Mouse (Mus musculus) liver, embryonic 11.5 days (tissue): ENCODE data around the gene Rictor. TPM values are rescaled to one million over a fixed set of nuclear protein-coding genes. Genes with fewer than 3 reads are reported as not detected.
"Not testable (repeated sequence)": the region's sequence is repeated elsewhere in the genome, so short reads cannot be mapped to it uniquely, and the experiment has no call there.

Experiments
- ATAC-seq: fragments of 200-750 bp; cut with Nextera tagmentation; replicated peaks from 2 replicates; pipeline ENCODE4 v1.8.0; 2017; ENCODE audit warnings: moderate number of reproducible peaks, mild to moderate bottlenecking, moderate TSS enrichment, moderate library complexity; ENCODE audit not compliant: low FRiP score
- DNase-seq: peaks from one replicate; pipeline ENCODE4 v3.0.0-alpha.2; 2017; ENCODE audit warnings: low spot score
- H3K27ac ChIP-seq: fragments of 300-500 bp; sonication (generic); 2 replicates; pipeline ENCODE4 v1.5.1; 2014; ENCODE audit warnings: mild to moderate bottlenecking, low read depth, low read length, control low read depth
- H3K27me3 ChIP-seq: fragments of 300-500 bp; sonication (generic); replicated peaks from 2 replicates; pipeline ENCODE4 v1.6.1; 2014; ENCODE audit warnings: low read length, mixed read lengths; ENCODE audit not compliant: control insufficient read depth, insufficient read depth
- H3K36me3 ChIP-seq: fragments of 300-500 bp; sonication (generic); 2 replicates; pipeline ENCODE4 v1.6.1; 2014; ENCODE audit warnings: mild to moderate bottlenecking, low read length, moderate library complexity, mixed read lengths; ENCODE audit not compliant: control insufficient read depth, insufficient read depth
- H3K4me1 ChIP-seq: fragments of 300-500 bp; sonication (generic); replicated peaks from 2 replicates; pipeline ENCODE4 v1.6.1; 2014; ENCODE audit warnings: low read length, mixed read lengths; ENCODE audit not compliant: control insufficient read depth, insufficient read depth
- H3K4me2 ChIP-seq: fragments of 300-500 bp; sonication (generic); 2 replicates; pipeline ENCODE4 v1.6.1; 2014; ENCODE audit warnings: mild to moderate bottlenecking, control low read depth, moderate library complexity
- H3K4me3 ChIP-seq: fragments of 300-500 bp; sonication (generic); 2 replicates; pipeline ENCODE4 v1.5.1; 2014; ENCODE audit warnings: low read depth, low read length, control low read depth
- H3K9ac ChIP-seq: fragments of 300-500 bp; sonication (generic); 2 replicates; pipeline ENCODE4 v1.6.1; 2014; ENCODE audit warnings: low read depth, low read length, control low read depth
- H3K9me3 ChIP-seq: fragments of 300-500 bp; sonication (generic); 2 replicates; pipeline ENCODE4 v1.6.1; 2016; ENCODE audit warnings: low read length, inconsistent platforms, mixed read lengths; ENCODE audit not compliant: control insufficient read depth
- WGBS: fragments of 180-500 bp; shearing (Covaris S2); extraction: QIAGEN DNeasy Blood & Tissue Kit; methylation state at CpG from one replicate; pipeline ENCODE4 v1.1.7; 2014; 5-methylcytosine and 5-hydroxymethylcytosine counted together
- polyA plus RNA-seq: library from polyadenylated mRNA; unstranded; fragments of >200 nt; fragmentation: Nextera tagmentation; extraction: Ambion mirVana; gene quantifications from 2 replicates; pipeline ENCODE4 v1.2.1, GENCODE M21; 2014

Rictor gene
- polyA plus RNA-seq, 1 experiment from 2014 or later = 31.6 TPM

DNA sequence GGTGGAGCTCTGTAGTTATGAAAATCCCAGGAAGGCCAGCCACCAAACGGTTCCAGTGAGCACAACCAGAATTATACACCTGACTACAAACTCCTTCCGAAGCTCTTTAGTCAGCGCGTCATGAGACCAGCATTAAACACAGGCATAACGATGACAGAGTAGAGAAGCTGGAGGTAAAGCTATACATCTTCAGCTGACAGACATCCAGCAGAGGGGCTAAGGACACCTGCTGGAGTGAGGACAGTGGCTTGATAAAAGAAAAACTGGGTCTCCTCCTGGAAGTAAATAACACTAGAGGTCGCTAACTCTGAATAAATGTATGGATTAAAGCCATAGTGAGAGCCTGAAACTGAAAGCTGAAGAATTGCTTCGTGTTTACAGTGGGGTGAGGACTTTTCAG is 84.7 kb downstream of the Rictor start:
- Histone ChIP-seq H3K27ac (no peak overlapping the region), H3K9ac (no peak overlapping the region), H3K4me3 (no peak overlapping the region), H3K27me3 (no peaks in the 10 kb centered on the region), H3K36me3 (peaks cover 52% of the 10 kb centered on the region), H3K4me2 (no peak overlapping the region), H3K4me1 (no peaks in the 10 kb centered on the region), H3K9me3 (no peaks in the 10 kb centered on the region)
- ATAC-seq (no peak), DNase-seq (no peak)
- WGBS = 89% methylated on average over 7 of the region's 7 CpGs

DNA sequence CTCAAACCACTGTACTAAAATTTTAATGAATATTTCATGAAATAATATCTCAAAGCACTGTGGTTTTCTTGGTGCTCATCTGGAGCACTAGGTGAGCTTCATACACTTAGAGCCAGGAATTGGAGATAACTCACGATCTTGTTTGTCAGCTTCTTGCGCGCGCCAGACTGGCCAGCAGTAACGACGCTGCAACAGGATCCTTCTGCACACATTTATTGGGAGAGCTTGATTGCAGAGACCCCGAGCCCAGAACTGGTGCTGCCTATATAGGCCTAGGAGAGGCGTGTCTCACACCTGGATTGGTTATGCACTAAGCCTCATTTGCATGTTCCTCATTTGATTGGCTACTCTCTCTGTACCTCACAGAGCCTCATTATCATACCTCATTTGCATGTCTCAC is 93.0 kb downstream of the Rictor start:
- not testable (repeated sequence) for DNase-seq, H3K4me1 ChIP-seq, H3K4me3 ChIP-seq, H3K9ac ChIP-seq, H3K27me3 ChIP-seq, H3K9me3 ChIP-seq, H3K27ac ChIP-seq, ATAC-seq, H3K4me2 ChIP-seq
- 97% methylated on average over 8 of the region's 8 CpGs for WGBS
- peaks cover 14% of the 10 kb centered on the region for H3K36me3 ChIP-seq

DNA sequence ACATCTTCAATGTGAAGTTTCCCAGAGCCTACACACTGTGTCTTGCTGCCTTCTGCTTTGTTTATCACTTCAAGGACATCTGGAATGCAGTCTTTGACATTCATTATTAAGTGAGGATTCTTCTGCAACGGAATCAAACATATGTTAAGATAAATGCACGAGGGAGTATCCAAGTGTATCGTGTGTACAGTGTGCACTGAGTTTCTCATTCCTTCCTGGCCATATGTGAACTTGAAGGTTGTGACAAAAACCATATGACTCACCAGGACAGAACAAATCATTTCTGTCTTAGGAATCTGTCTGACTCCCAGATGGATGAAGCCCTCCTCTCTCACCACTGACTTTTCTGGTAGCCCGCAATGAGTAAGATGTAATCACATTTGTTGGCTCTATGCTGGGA is 107.6 kb downstream of the Rictor start:
- H3K4me1 ChIP-seq = no peaks in the 10 kb centered on the region
- no peak overlapping the region for H3K4me2 ChIP-seq
- no peak overlapping the region for H3K4me3 ChIP-seq
- H3K9me3 ChIP-seq = 0 out of 2 replicates have a peak, but pooled peaks cover 3% of the 10 kb centered on the region
- no peak overlapping the region for H3K27ac ChIP-seq
- 75% methylated on average over 4 of the region's 4 CpGs for WGBS
- H3K36me3 ChIP-seq = no peaks in the 10 kb centered on the region
- no peak for ATAC-seq
- no peak overlapping the region for H3K9ac ChIP-seq
- DNase-seq = no peak
- no peaks in the 10 kb centered on the region for H3K27me3 ChIP-seq

DNA sequence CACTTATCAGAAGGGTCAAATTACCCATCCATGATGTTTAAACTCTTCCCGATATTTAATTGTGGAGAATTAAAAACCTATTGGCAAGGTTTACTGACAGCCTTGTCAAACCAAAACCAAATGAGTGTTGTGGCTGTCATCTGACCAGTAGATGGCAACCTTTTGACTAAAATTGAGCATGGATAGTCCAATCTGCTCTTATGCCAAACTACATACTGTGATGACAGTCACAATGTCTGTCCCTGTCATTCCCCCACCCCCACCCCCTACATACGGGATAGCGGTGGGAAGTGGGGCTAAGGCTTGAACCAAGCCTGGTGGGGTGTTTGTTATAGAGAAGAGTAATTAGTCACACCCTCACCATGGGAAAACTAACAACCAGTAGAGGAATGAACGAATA is 132.0 kb downstream of the Rictor start:
- ATAC-seq (no peak), DNase-seq (no peak)
- H3K27me3 ChIP-seq = no peaks in the 10 kb centered on the region
- no peaks in the 10 kb centered on the region for H3K9me3 ChIP-seq
- no peak overlapping the region for H3K4me2 ChIP-seq
- H3K4me3 ChIP-seq = no peak overlapping the region
- H3K36me3 ChIP-seq = no peaks in the 10 kb centered on the region
- no peak overlapping the region for H3K9ac ChIP-seq
- no peak overlapping the region for H3K27ac ChIP-seq
- 47% methylated on average over 4 of the region's 4 CpGs for WGBS
- H3K4me1 ChIP-seq = no peaks in the 10 kb centered on the region

DNA sequence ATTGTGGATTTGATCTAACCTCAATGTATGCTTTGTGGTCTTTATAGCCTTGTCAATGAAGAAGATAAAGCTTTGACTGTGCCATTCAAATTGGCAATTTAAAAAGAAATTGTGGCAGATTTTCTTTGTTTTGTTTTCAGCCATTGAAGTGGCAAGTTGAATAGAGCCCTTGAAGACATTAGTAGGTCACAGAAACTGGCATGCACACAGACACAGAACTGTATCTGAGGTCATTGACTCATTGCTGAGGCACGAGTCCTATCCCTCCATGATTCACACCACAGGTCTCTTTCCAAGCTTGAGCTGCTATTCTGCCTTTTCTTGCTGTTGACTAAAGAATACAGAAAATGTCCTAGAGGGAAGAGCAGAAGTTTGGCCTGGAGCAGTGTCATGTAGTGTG is 141.7 kb downstream of the Rictor start:
- no peaks in the 10 kb centered on the region for H3K27me3 ChIP-seq
- DNase-seq (no peak), ATAC-seq (no peak)
- no peaks in the 10 kb centered on the region for H3K36me3 ChIP-seq
- H3K9me3 ChIP-seq = no peaks in the 10 kb centered on the region
- H3K4me2 ChIP-seq = no peak overlapping the region
- H3K4me3 ChIP-seq = no peak overlapping the region
- 67% methylated on average over 1 of the region's 1 CpGs for WGBS
- no peak overlapping the region for H3K27ac ChIP-seq
- no peaks in the 10 kb centered on the region for H3K4me1 ChIP-seq
- no peak overlapping the region for H3K9ac ChIP-seq

Other genes starting within 250 kb of the Rictor start
- 38.7 and 41.1 TPM in 2 replicates for gene Fyb, start 185.5 kb upstream of the Rictor start, polyA plus RNA-seq
- gene Osmr, start 166.6 kb downstream of the Rictor start, polyA plus RNA-seq = 0.05 TPM in 1 of 2 replicates, not detected in the other